Mouse (Mus musculus) CD4-positive, CD25-positive, alpha-beta regulatory T cell (primary cell): ENCODE measurements around the gene Tom1l2. TPM values are rescaled to one million over a fixed set of nuclear protein-coding genes. Genes with fewer than 3 reads are reported as not detected.

Experiments
- polyA plus RNA-seq: library from polyadenylated mRNA; unstranded; fragments of 100-300 nt; shearing (Covaris generic); gene quantifications from one replicate; pipeline ENCODE4 v1.2.1, GENCODE M21; 2017

The Tom1l2 gene
- 56.3 TPM for polyA plus RNA-seq

GRCm38 (mm10) chr11:60352559-60353411 is at the start of gene Tom1l2, which contains the start of gene Drc3:
Gene Tom1l2, minus strand, starts transcription at chr11:60352905.
Gene Drc3, plus strand, starts transcription at chr11:60353329.

GRCm38 (mm10) chr11:60222469-60223236 is 130.1 kb downstream of the Tom1l2 start, which contains the start of gene Srebf1:
Gene Srebf1, minus strand, starts transcription at chr11:60222581.

Other genes starting within 250 kb of the Tom1l2 start
- 30.4 TPM for gene Rai1, start 247.9 kb downstream of the Tom1l2 start, polyA plus RNA-seq
- 80.2 TPM for gene Srebf1, start 130.3 kb downstream of the Tom1l2 start, polyA plus RNA-seq
- gene Drc3, start 424 bp upstream of the Tom1l2 start, polyA plus RNA-seq: 0.74 TPM
- gene Gid4, start 64.2 kb upstream of the Tom1l2 start, polyA plus RNA-seq: 32.6 TPM
- 48.4 TPM for gene Atpaf2, start 65.6 kb upstream of the Tom1l2 start, polyA plus RNA-seq
- 62.8 TPM for gene Drg2, start 101.7 kb upstream of the Tom1l2 start, polyA plus RNA-seq
- gene Myo15, start 116.4 kb upstream of the Tom1l2 start, polyA plus RNA-seq: 0.07 TPM
- gene Alkbh5, start 183.5 kb upstream of the Tom1l2 start, polyA plus RNA-seq: 29.9 TPM